Mouse (Mus musculus) left cerebral cortex, adult 18-20 months (tissue): Measurements from ENCODE around the gene Hist1h2ag. TPM values are rescaled to one million over a fixed set of nuclear protein-coding genes. Genes with fewer than 3 reads are reported as not detected.
A peak's percentile ranks its signal among the peaks of the same experiment; 100 is the strongest.

Experiments
- DNase-seq, 2 experiments: peaks; one replicate each; pipeline ENCODE4 v3.0.0; 2021 to 2022; ENCODE audit warnings: low spot score in 2 of 2, mixed read lengths in 1 of 2
- total RNA-seq, 2 experiments: library from RNA; stranded (reverse); gene quantifications; 2 replicates each; pipeline ENCODE4 v1.2.3; 2021

Gene Hist1h2ag
- total RNA-seq, 2 experiments from 2014 or later: 7.5 to 13.7 TPM

GRCm38 (mm10) chr13:22037415-22037814 is 5.3 kb downstream of the Hist1h2ag start:
- no peak for DNase-seq

GRCm38 (mm10) chr13:22036986-22037385 is 5.8 kb downstream of the Hist1h2ag start:
- DNase-seq: no peak

GRCm38 (mm10) chr13:22036149-22036956 is 6.4 kb downstream of the Hist1h2ag start:
- no peak for DNase-seq

- DNase-seq: peak; percentile 72 to 83
These were observed 7.2 kb downstream of the Hist1h2ag start, which contains the start of the genes Hist1h2ah and Hist1h2bk for GRCm38 (mm10) chr13:22035267-22036148. Hist1h2ah (minus strand) TSS chr13:22035568. Hist1h2bk (plus strand) TSS chr13:22035870.

GRCm38 (mm10) chr13:22034443-22035266 is 8.1 kb downstream of the Hist1h2ag start:
- no peak for DNase-seq

- no peak for DNase-seq
These were observed 8.9 kb downstream of the Hist1h2ag start for GRCm38 (mm10) chr13:22033741-22034442.

GRCm38 (mm10) chr13:22030493-22030892 is 12.3 kb downstream of the Hist1h2ag start:
- DNase-seq: no peak

- peak; percentile 28 to 30 for DNase-seq
These were observed 12.8 kb downstream of the Hist1h2ag start for GRCm38 (mm10) chr13:22029928-22030327.

- DNase-seq: peak; percentile 91
These were observed 13.9 kb downstream of the Hist1h2ag start for GRCm38 (mm10) chr13:22028673-22029460.

- peak; percentile 87 to 88 for DNase-seq
These were observed 16.4 kb downstream of the Hist1h2ag start for GRCm38 (mm10) chr13:22026058-22027031.

- DNase-seq: peak; percentile 47 to 68
These were observed 20.5 kb downstream of the Hist1h2ag start for GRCm38 (mm10) chr13:22022241-22022640.

GRCm38 (mm10) chr13:22021581-22021980 is 21.2 kb downstream of the Hist1h2ag start:
- no peak for DNase-seq

GRCm38 (mm10) chr13:22020901-22021339 is 21.8 kb downstream of the Hist1h2ag start:
- DNase-seq: no peak

- DNase-seq: no peak
These were observed 22.6 kb downstream of the Hist1h2ag start for GRCm38 (mm10) chr13:22019934-22020835.

GRCm38 (mm10) chr13:22015479-22016450 is 27.0 kb downstream of the Hist1h2ag start:
- DNase-seq: peak; percentile 50 to 60

- DNase-seq: no peak
These were observed 28.3 kb downstream of the Hist1h2ag start for GRCm38 (mm10) chr13:22014411-22014845.
